Comparison of ENCODE assay signal across 19 mouse cellular contexts in genomic region chr7:121966169-121966568, GRCm38 (mm10).
"Had no signal": no experiment of that assay in that cellular context is flagged by ENCODE, and none has a peak within 500 bp of the region (broad histone marks: within the 10 kb centered on the region; RNA-seq: fewer than 3 reads in every experiment).

No protein-coding gene starts in this region.

- H3K27me3 ChIP-seq: kidney, embryonic 15.5 days; lung, embryonic 15.5 days; midbrain, embryonic 13.5 days; neural tube, embryonic 13.5 days had no signal

- DNase-seq: kidney, adult 8-10 months; kidney, postnatal 10 days; kidney, postnatal 36 days; layer of hippocampus, postnatal 36 days; lung, adult 18-20 months; lung, postnatal 10 days; lung, postnatal 36 days; thymus, adult 2 months; thymus, postnatal 25 days had no signal

- ATAC-seq: intestine, postnatal 0 days; midbrain, embryonic 13.5 days; midbrain, embryonic 16.5 days had no signal

- H3K4me1 ChIP-seq: kidney, embryonic 15.5 days; lung, embryonic 15.5 days; midbrain, embryonic 10.5 days; midbrain, embryonic 13.5 days; neural tube, embryonic 13.5 days had no signal

- H3K27ac ChIP-seq: kidney, embryonic 15.5 days; left cerebral cortex, adult 2 months; liver, embryonic 14.5 days; lung, embryonic 15.5 days; midbrain, embryonic 10.5 days; midbrain, embryonic 13.5 days; neural tube, embryonic 13.5 days had no signal

- H3K4me3 ChIP-seq: kidney, embryonic 15.5 days; left cerebral cortex, adult 2 months; lung, embryonic 15.5 days; midbrain, embryonic 10.5 days; midbrain, embryonic 13.5 days; myocyte; neural tube, embryonic 13.5 days had no signal
